Mouse (Mus musculus) embryonic stem cell, embryonic (primary cell): ENCODE measurements around the gene Ctf1.
"Not testable (repeated sequence)": the region's sequence is repeated elsewhere in the genome, so short reads cannot be mapped to it uniquely, and the experiment has no call there.

ENCODE experiments used
- CTCF ChIA-PET, 4 experiments: fragments of 300-600 bp in 2 of 4; fragments of 350-600 bp in 2 of 4; sonication (Branson Sonifier 250); formaldehyde crosslinking; loops; one replicate each; lab custom pipeline; 2022; ENCODE audit warnings: inconsistent platforms in 2 of 4; lab: Charles Lee
- POLR2A ChIA-PET, 4 experiments: fragments of 300-600 bp in 2 of 4; fragments of 350-600 bp in 2 of 4; sonication (Branson Sonifier 250); formaldehyde crosslinking; loops; one replicate each; lab custom pipeline; 2022; ENCODE audit warnings: antibody characterized with exemption in 4 of 4, inconsistent platforms in 1 of 4; lab: Charles Lee

Ctf1 gene

GRCm38 (mm10) chr7:127708207-127709078, 4.1 kb upstream of the Ctf1 start, which contains the start of gene Bcl7c:
Gene Bcl7c, minus strand, starts transcription at chr7:127708933.
- ChIA-PET CTCF (interaction anchor here (0.5 to 12.8 kb wide), 41 partner anchors 9 to 429 kb away, joined by 3 to 144 read pairs (median 4); partner anchors contain the start of genes Ccdc189 (in 1 of the 4), Hsd3b7 (in 1 of the 4) and Rnf40 (in 1 of the 4)), POLR2A (interaction anchor here (0.6 to 7.3 kb wide), 60 partner anchors 9 to 530 kb away, joined by 3 to 70 read pairs (median 4); partner anchors contain the start of genes Fus (in 2 of the 4), 9130023H24Rik (in 1 of the 4), Bckdk (in 1 of the 4) and Ccdc189 (in 1 of the 4))

GRCm38 (mm10) chr7:127709261-127709979, 3.1 kb upstream of the Ctf1 start:
- ChIA-PET POLR2A (interaction anchor here in 3 of 4 experiments (0.6 to 7.3 kb wide), 36 partner anchors 8 to 319 kb away, joined by 3 to 70 read pairs (median 4); partner anchors contain the start of genes Bckdk (in 1 of the 3), Ccdc189 (in 1 of the 3), Fus (in 1 of the 3) and Kat8 (in 1 of the 3)), CTCF (interaction anchor here (0.5 to 12.8 kb wide), 31 partner anchors 8 to 430 kb away, joined by 3 to 144 read pairs (median 5); partner anchors contain the start of genes Ccdc189 (in 1 of the 4) and Rnf40 (in 1 of the 4))

GRCm38 (mm10) chr7:127711031-127711430, 1.5 kb upstream of the Ctf1 start:
- ChIA-PET POLR2A (interaction anchor here in 3 of 4 experiments (0.6 to 7.3 kb wide), 13 partner anchors 11 to 804 kb away, joined by 3 to 70 read pairs (median 11); partner anchors contain the start of genes Ccdc189 (in 1 of the 3), Fbxl19 (in 1 of the 3), Fus (in 1 of the 3) and Rnf40 (in 1 of the 3)), CTCF (interaction anchor here in 3 of 4 experiments (0.6 to 12.8 kb wide), 5 partner anchors 17 to 36 kb away, joined by 3 to 144 read pairs (median 7); no protein-coding TSS in a partner anchor)

DNA sequence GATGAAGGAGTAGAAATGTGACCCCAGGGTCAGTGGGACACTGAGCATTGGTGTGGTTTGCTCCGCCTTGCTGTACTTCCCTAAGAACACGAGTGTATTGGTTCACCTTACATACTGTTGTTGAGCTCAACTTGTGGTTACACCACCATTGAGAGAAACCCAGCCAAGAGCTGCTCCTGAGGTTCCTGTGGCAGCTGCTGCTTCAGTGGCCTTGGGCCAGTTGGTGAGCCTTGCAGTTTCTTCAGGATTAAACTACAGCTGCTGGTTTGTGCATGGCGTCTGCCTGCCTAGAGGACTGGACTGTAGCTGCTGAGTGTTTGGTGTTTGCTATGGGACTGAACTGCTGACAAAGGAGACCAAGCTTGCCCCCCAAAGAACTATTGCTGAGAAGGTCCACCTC, 1.1 kb upstream of the Ctf1 start:
- CTCF ChIA-PET = interaction anchor here (0.6 to 12.8 kb wide), 7 partner anchors 8 to 91 kb away, joined by 3 to 144 read pairs (median 4); no protein-coding TSS in a partner anchor

GRCm38 (mm10) chr7:127714816-127715215, 2.3 kb downstream of the Ctf1 start:
- CTCF ChIA-PET = interaction anchor here in 3 of 4 experiments (0.6 to 12.8 kb wide), 6 partner anchors 9 to 221 kb away, joined by 3 to 144 read pairs (median 5); no protein-coding TSS in a partner anchor
- POLR2A ChIA-PET = interaction anchor here in 3 of 4 experiments (0.6 to 3.6 kb wide), 7 partner anchors 9 to 898 kb away, joined by 4 to 11 read pairs (median 6); partner anchors contain the start of gene Orai3 (in 2 of the 3)

More for the DNA sequence above, 1.1 kb upstream of the Ctf1 start:
- POLR2A ChIA-PET = interaction anchor here in 3 of 4 experiments (0.5 to 3.8 kb wide), 22 partner anchors 10 to 365 kb away, joined by 3 to 39 read pairs (median 8); partner anchors contain the start of genes Bckdk (in 1 of the 3), Fbxl19 (in 1 of the 3), Fus (in 1 of the 3) and Orai3 (in 1 of the 3)

GRCm38 (mm10) chr7:127716992-127717391, 4.5 kb downstream of the Ctf1 start:
- CTCF ChIA-PET = interaction anchor here (0.6 to 12.8 kb wide), 24 partner anchors 9 to 555 kb away, joined by 3 to 144 read pairs (median 5); partner anchors contain the start of genes Bcl7c (in 2 of the 4) and Fbxl19 (in 2 of the 4)

GRCm38 (mm10) chr7:127718339-127718738, 5.8 kb downstream of the Ctf1 start:
- POLR2A ChIA-PET = interaction anchor here (0.6 to 2.6 kb wide), 9 partner anchors 11 to 164 kb away, joined by 3 to 14 read pairs (median 4); partner anchors contain the start of gene Bcl7c (in 1 of the 4)
- CTCF ChIA-PET = interaction anchor here in 3 of 4 experiments (0.5 to 12.8 kb wide), 5 partner anchors 26 to 1716 kb away, joined by 4 to 144 read pairs (median 7); partner anchors contain the start of gene Fbxl19 (in 1 of the 3)

More at GRCm38 (mm10) chr7:127716992-127717391, 4.5 kb downstream of the Ctf1 start:
- POLR2A ChIA-PET = interaction anchor here (0.6 to 2.6 kb wide), 25 partner anchors 8 to 371 kb away, joined by 3 to 14 read pairs (median 4); partner anchors contain the start of genes Bcl7c (in 2 of the 4), Setd1a (in 1 of the 4), Zfp646 (in 1 of the 4) and Zfp668 (in 1 of the 4)

DNA sequence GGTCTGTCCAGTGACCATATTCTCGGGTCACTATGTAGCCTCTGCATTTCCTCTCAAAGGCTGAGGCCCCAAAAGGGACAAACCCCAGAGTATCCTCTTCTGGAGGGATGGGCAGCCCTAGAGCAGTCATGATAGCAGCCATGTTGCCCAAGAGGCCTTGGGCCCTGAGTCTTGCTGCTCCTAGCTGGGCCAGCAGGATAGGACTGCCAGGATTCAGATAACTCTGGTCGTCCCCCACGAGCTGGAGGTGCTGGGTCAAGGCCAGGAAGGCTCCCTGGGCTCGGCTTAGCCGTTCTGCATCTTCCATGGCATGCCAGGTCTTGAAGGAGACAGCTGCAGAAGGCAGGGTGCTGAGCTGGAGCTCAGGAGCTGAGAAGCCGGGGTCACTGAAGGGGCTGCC, 6.7 kb downstream of the Ctf1 start:
- ChIA-PET CTCF (interaction anchor here in 2 of 4 experiments (0.8 to 1.6 kb wide), 3 partner anchors 10 to 441 kb away, joined by 3 to 6 read pairs (median 4); partner anchors contain the start of gene Bcl7c (in 1 of the 2)), POLR2A (interaction anchor here in 2 of 4 experiments (0.5 to 1.0 kb wide), 5 partner anchors 9 to 92 kb away, joined by 3 to 5 read pairs (median 4); no protein-coding TSS in a partner anchor)

DNA sequence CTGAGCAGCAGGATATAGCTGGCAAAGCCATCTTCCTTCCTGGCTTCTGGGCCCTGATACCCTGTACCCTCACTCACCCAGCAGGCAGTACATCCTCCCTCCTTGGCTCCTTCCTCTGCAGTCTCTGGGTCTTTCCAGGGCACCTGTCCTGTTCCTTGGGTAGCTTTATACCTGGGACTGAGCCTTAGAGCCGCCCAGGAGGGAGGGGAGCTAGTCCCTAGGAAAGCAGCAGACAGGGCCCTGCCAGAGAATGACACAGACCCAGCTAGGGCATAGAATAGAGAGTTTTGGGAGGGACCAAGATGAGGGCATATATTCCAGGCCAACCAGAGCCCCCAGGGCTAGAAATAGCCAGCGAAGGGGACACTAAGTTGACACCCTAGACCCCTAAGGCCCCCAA, 13.0 kb downstream of the Ctf1 start:
- ChIA-PET CTCF (interaction anchor here in 2 of 4 experiments (0.9 to 2.1 kb wide), 3 partner anchors 19 to 68 kb away, joined by 3 to 5 read pairs (median 4); partner anchors contain the start of gene Fbxl19 (in 1 of the 2)), POLR2A (interaction anchor here in 2 of 4 experiments (0.5 to 3.2 kb wide), 5 partner anchors 12 to 243 kb away, joined by 3 to 14 read pairs (median 3); partner anchors contain the start of genes Bcl7c (in 1 of the 2), Ctf1 (in 1 of the 2) and Fbxl19 (in 1 of the 2))

- ChIA-PET CTCF (interaction anchor here in 3 of 4 experiments (0.9 to 2.1 kb wide), 4 partner anchors 9 to 75 kb away, joined by 3 to 7 read pairs (median 4); partner anchors contain the start of genes Fbxl19 (in 1 of the 3) and Hsd3b7 (in 1 of the 3)), POLR2A (interaction anchor here in 2 of 4 experiments (0.5 to 2.3 kb wide), 5 partner anchors 9 to 242 kb away, joined by 3 to 14 read pairs (median 3); partner anchors contain the start of genes Ctf1 (in 1 of the 2) and Fbxl19 (in 1 of the 2))
These were observed 13.4 kb downstream of the Ctf1 start for GRCm38 (mm10) chr7:127725924-127726323.

DNA sequence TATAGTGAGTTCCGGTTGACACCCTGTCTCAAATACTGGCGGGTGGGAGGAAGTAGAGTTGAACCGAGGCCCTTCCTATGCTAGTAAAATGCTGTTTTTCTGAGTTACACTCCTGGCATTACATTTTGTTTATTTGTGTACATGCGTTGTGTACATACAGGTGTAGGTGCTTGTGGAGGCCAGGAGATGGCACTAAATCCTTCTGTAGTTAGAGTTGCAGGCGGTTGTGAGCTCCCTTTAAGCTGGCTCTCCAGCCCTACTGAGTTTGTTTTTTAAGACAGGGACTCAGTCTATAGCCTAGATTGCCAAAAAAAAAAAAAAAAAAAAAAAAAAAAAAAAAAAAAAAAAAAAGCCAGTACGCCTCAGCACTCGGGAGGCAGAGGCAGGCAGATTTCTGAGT, 15.4 kb downstream of the Ctf1 start:
- CTCF ChIA-PET = interaction anchor here (0.5 to 2.3 kb wide), 52 partner anchors 11 to 1325 kb away, joined by 3 to 19 read pairs (median 5); partner anchors contain the start of genes Fbxl19 (in 4 of the 4), Ctf1 (in 2 of the 4), Stx1b (in 1 of the 4) and Stx4a (in 1 of the 4)
- POLR2A ChIA-PET = interaction anchor here (0.5 to 2.6 kb wide), 32 partner anchors 8 to 1226 kb away, joined by 3 to 11 read pairs (median 3); partner anchors contain the start of genes Ccdc189 (in 1 of the 4), Ctf1 (in 1 of the 4), Fbxl19 (in 1 of the 4) and Rnf40 (in 1 of the 4)

DNA sequence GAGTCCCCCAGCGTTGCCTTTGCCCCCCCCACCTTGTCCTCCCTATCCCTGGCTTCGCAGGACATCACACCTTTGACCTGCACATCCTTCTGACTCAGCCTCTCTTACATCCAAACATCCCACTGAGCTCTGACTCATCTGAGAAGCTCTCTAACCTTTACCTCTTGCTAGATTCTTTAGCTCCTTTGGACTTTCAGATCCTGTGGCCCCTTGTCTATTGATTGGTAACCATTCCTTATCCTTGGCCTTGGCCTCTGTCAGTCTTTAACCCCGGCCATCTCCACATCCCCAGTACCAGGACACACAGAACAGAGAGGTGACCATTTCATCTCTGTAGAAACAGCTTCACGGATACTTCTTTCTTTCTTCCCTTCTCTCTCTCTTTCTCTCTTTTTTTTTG, 17.6 kb downstream of the Ctf1 start:
- POLR2A ChIA-PET = interaction anchor here in 3 of 4 experiments (0.6 to 2.6 kb wide), 10 partner anchors 9 to 236 kb away, joined by 3 to 8 read pairs (median 4); partner anchors contain the start of genes Fbxl19 (in 2 of the 3) and Ctf1 (in 1 of the 3)

DNA sequence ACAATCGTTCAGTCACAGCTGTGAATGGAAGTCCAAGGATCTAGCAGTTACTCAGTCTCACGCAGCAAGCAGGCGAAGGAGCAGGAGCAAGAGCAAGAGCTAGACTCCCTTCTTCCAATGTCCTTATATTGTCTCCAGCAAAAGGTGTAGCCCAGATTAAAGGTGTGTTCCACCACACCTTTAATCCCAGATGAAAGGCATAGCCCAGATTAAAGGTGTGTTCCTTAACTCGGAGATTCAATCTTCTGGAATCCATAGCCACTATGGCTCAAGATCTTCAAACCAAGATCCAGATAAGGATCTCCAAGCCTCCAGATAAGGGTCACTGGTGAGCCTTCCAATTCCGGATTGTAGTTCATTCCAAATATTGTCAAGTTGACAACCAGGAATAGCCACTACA, 19.5 kb downstream of the Ctf1 start, which contains the start of gene Ctf2:
TSS of gene Ctf2 (minus strand) at position 101 of the 400 bp plus-strand sequence.
- POLR2A ChIA-PET, CTCF ChIA-PET: not testable (repeated sequence)

More for the DNA sequence above, 17.6 kb downstream of the Ctf1 start:
- CTCF ChIA-PET = interaction anchor here in 2 of 4 experiments (0.6 to 1.7 kb wide), 4 partner anchors 18 to 86 kb away, joined by 3 to 5 read pairs (median 4); no protein-coding TSS in a partner anchor

GRCm38 (mm10) chr7:127744366-127745045, 32.0 kb downstream of the Ctf1 start, which contains the start of gene Fbxl19:
Gene Fbxl19, plus strand, starts transcription at chr7:127744543.
- POLR2A ChIA-PET = interaction anchor here (0.6 to 5.7 kb wide), 29 partner anchors 9 to 286 kb away, joined by 3 to 39 read pairs (median 5); partner anchors contain the start of genes Ctf1 (in 3 of the 4), Kat8 (in 1 of the 4) and Setd1a (in 1 of the 4)
- CTCF ChIA-PET = interaction anchor here (0.6 to 4.2 kb wide), 20 partner anchors 9 to 188 kb away, joined by 3 to 21 read pairs (median 5); partner anchors contain the start of genes Ctf1 (in 1 of the 4) and Zfp629 (in 1 of the 4)
